Mouse (Mus musculus): Measurements from ENCODE around the gene Imp4.

The Imp4 gene

DNA sequence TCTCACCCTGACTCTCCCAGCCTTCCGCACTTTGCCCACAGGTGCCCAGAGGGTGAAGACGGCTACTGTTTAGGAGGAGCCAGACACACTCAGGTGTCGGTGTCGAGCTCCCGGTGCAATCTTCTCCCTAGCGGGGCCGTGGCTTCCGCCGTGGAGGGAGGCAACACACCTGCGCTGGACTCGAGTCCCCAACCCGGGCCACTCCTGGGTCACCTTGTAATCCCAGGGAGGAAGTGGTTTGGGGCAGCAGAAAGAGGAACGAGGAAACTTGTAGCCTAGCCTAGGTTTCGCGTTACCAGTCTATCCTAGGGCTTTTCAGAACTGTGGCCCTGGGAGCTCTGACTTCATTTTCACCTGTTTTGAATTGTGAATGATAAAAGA lies 20.4 kb downstream of the Imp4 start:
- no peak for DNase-seq (ENCODE audit: low read depth, low spot score)

DNA sequence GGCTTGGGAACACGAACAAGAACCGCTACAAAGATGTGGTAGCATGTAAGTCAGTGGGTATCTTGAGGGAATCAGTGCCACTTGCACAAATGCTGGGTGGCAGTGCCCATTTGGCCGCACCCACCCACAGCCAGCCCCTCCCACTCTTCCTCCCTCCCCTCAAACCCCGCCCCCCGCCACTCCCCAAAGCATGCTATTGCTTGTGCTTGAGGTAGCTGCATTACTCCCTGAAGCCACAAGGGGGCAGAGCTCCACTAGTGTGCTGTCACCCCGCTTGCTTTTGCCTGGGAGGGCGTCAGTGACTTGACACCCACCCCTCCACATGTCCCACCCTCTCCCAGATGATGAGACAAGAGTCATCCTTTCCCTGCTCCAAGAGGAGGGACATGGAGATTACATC lies 23.1 kb downstream of the Imp4 start:
- peak; percentile 44 for DNase-seq (ENCODE audit: low read depth, low spot score)

- peak; percentile 27 for DNase-seq (ENCODE audit: low read depth, low spot score)
Observed at GRCm38 (mm10) chr1:34464310-34464817, 24.7 kb downstream of the Imp4 start.

GRCm38 (mm10) chr1:34465445-34465844 lies 25.8 kb downstream of the Imp4 start:
- no peak for DNase-seq (ENCODE audit: low read depth, low spot score)

- DNase-seq (ENCODE audit: low read depth, low spot score) = no peak
Observed at GRCm38 (mm10) chr1:34468051-34468450, 28.4 kb downstream of the Imp4 start.

GRCm38 (mm10) chr1:34468500-34468899 lies 28.8 kb downstream of the Imp4 start:
- no peak for DNase-seq (ENCODE audit: low read depth, low spot score)

- DNase-seq (ENCODE audit: low read depth, low spot score) = no peak
Observed at GRCm38 (mm10) chr1:34469801-34470200, 30.1 kb downstream of the Imp4 start.

- no peak for DNase-seq (ENCODE audit: low read depth, low spot score)
Observed at GRCm38 (mm10) chr1:34472427-34473300, 33.0 kb downstream of the Imp4 start.

DNA sequence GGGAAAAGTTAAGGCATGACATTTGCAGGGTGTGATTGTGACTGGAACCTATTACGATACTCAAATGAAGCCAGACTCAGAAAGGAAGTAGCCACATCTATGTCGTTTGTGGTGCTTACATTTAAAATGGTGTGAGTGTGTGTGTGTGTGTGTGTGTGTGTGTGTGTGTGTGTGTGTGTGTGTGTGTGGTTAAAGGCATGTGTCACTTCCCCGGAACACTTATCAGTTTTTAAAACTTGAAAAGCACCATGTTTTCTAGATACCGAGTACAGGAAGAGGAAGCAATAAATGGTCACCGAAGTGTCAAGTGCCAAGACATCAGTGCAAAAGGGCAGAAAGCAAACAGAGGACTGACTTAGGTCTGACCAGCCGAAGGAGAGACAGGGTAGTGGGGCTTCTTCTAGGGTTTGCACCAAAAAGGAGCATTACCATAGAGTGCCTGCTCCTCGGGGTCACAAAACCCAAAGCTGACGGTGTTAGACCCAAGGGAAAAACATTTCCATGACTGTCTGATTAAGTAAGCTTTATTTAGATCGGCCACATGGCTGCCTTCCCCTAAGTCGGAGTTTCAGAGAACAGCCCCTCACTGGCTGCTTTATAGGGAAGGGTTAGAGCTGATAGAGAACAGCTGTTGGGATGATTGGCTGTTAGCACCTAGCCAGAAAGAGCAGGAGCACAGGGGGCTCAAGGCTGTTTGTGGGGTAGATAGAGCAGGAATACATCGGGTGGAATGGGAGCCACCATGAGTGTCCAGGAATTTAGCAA lies 39.4 kb downstream of the Imp4 start:
- DNase-seq (ENCODE audit: low read depth, low spot score) = no peak

- no peak for DNase-seq (ENCODE audit: low read depth, low spot score)
Observed at GRCm38 (mm10) chr1:34480801-34481200, 41.1 kb downstream of the Imp4 start.

GRCm38 (mm10) chr1:34481920-34482669 lies 42.4 kb downstream of the Imp4 start:
- DNase-seq (ENCODE audit: low read depth, low spot score) = no peak

DNA sequence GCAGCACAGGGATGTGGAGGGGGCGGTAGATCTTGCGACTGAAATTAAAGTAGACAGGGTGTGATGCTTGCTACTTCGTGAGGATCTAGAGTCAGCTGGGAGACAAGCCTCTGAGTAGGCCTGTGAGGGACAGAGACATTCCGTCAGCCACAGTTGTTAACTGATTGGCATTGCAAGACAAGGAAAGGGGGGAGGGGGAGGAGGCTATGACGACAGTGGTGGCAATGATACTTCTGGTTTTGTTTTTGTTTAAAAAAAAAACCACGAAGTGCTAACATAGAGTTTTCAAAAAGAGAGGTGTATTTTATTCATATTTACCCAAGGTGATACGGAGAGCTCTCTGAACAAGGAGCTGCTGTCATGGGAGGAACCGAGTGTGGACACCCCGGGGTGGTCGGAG lies 44.8 kb downstream of the Imp4 start:
- DNase-seq (ENCODE audit: low read depth, low spot score) = no peak

DNA sequence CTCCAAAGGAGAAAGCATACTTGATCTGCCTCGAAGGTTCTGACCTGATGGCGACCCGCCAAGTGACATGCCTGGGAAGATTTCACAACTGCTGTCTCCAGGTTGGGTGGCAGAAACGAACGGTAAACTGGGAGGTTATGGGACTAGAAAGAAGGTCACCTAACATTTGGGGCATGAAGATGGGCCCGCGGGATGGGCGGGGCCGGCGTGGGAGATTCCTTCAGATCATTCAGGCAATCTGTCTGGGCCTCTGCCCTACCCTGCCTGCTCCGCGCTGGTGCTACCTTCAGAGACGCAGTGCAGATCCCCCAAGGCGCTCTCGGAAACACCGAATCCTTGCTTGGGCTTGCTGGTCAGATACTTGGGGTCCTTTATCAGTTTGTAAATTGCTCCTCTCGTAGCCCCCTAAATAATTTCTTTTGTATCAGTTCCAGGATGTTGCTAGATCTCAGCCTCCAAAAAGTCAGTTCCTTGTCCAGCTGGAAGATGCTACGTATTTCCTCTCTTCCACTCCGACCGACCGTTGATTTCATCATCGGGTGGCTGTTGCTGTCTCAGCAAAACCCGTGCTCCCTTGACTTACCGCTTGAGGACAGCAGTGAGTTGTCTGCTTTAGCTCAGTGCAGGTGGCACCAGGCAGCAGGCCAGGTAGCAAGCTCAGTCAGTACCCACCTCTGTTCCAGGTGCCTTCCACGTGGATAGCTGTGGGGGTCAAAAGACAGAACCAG lies 46.0 kb downstream of the Imp4 start:
- DNase-seq (ENCODE audit: low read depth, low spot score) = no peak

DNA sequence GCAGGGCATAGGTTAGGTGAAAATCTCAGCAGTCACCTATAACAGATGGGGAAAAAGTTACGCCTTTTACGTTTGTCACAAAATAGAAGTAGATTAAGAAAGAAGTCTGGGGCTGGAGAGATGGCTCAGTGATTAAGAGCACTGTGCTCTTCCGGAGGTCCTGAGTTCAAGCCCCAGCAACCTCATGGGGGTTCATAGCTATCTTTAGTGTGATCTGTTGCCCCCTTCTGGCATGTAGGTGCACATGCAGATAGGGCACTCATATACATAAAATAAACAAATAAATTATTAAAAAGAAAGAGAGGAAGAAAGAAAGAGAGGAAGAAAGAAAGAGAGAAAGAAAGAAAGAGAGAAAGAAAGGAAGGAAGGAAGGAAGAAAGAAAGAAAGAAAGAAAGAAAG lies 47.7 kb downstream of the Imp4 start:
- DNase-seq (ENCODE audit: low read depth, low spot score) = no peak

DNA sequence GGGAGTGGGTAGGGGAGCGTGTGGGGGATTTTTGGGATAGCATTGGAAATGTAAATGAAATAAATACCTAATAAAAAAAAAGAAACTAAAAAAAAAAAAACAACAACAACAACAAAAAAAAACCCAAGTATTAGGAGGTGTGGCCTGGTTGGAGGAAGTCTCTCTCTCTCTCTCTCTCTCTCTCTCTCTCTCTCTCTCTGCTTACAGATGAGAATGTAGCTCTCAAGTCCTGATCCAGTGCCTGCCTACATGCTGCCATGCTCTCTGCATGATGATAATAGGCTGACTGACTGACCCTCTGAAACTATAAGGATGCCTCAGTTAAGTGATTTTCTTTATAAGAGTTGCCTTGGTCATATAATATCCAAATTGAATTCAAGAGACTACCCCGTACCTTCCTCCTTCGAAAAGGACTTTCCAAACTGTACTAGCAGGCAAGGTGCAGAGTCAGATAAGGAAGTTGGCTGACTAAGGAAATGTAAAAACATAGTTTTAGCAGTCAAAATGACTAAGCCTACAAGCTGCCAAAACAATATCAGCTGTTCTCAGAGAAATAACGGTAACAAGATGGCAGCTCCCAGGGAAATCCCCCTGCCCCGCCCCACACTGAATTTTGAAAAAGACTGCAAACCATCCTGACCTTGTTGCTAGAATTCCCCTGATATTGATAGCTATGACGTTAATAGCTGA lies 50.3 kb downstream of the Imp4 start:
- DNase-seq (ENCODE audit: low read depth, low spot score) = no peak

- DNase-seq (ENCODE audit: low read depth, low spot score) = no peak
Observed at GRCm38 (mm10) chr1:34491480-34491879, 51.8 kb downstream of the Imp4 start.

Measured in skeletal muscle tissue, adult 2 months (tissue).